Mouse (Mus musculus) heart, embryonic 11.5 days (tissue): Measurements from ENCODE around the gene Cdc37. TPM values are rescaled to one million over a fixed set of nuclear protein-coding genes. Genes with fewer than 3 reads are reported as not detected.

Source experiments
- ATAC-seq: fragments of 200-750 bp; cut with Nextera tagmentation; replicated peaks from 2 replicates; pipeline ENCODE4 v1.8.0; 2017; ENCODE audit warnings: moderate library complexity; ENCODE audit not compliant: insufficient number of reproducible peaks, low FRiP score, low TSS enrichment
- H3K27ac ChIP-seq: fragments of 300-500 bp; sonication (generic); 2 replicates; pipeline ENCODE4 v1.5.1; 2014; ENCODE audit warnings: mild to moderate bottlenecking, low read depth, low read length
- H3K27me3 ChIP-seq: fragments of 300-500 bp; sonication (generic); 2 replicates; pipeline ENCODE4 v1.6.1; 2014; ENCODE audit warnings: mild to moderate bottlenecking, low read length, mixed read lengths; ENCODE audit not compliant: control insufficient read depth, insufficient read depth
- H3K36me3 ChIP-seq: fragments of 300-500 bp; sonication (generic); 2 replicates; pipeline ENCODE4 v1.6.1; 2014; ENCODE audit warnings: mild to moderate bottlenecking, low read length, moderate library complexity, mixed read lengths; ENCODE audit not compliant: control insufficient read depth, insufficient read depth
- H3K4me1 ChIP-seq: fragments of 300-500 bp; sonication (generic); 2 replicates; pipeline ENCODE4 v1.6.1; 2014; ENCODE audit warnings: low read length; ENCODE audit not compliant: control insufficient read depth, insufficient read depth
- H3K4me2 ChIP-seq: fragments of 300-500 bp; sonication (generic); 2 replicates; pipeline ENCODE4 v1.6.1; 2014; ENCODE audit warnings: mild to moderate bottlenecking, moderate library complexity
- H3K4me3 ChIP-seq: fragments of 300-500 bp; sonication (generic); 2 replicates; pipeline ENCODE4 v1.5.1; 2014; ENCODE audit warnings: low read depth, low read length
- H3K9ac ChIP-seq: fragments of 300-500 bp; sonication (generic); 2 replicates; pipeline ENCODE4 v1.6.1; 2014; ENCODE audit warnings: mild to moderate bottlenecking, low read depth, low read length, moderate library complexity
- H3K9me3 ChIP-seq: fragments of 300-500 bp; sonication (generic); replicated peaks from 2 replicates; pipeline ENCODE4 v1.6.1; 2016; ENCODE audit warnings: low read length; ENCODE audit not compliant: control insufficient read depth
- WGBS: fragments of 180-500 bp; shearing (Covaris S2); extraction: QIAGEN DNeasy Blood & Tissue Kit; methylation state at CpG from one replicate; pipeline ENCODE4 v1.1.7; 2014; ENCODE audit not compliant: insufficient replicate concordance; 5-methylcytosine and 5-hydroxymethylcytosine counted together
- polyA plus RNA-seq: library from polyadenylated mRNA; unstranded; fragments of >200 nt; fragmentation: Nextera tagmentation; extraction: Ambion mirVana; gene quantifications from 2 replicates; pipeline ENCODE4 v1.2.1, GENCODE M21; 2014

Cdc37 gene
- polyA plus RNA-seq, 1 experiment from 2014 or later = 254 TPM

DNA sequence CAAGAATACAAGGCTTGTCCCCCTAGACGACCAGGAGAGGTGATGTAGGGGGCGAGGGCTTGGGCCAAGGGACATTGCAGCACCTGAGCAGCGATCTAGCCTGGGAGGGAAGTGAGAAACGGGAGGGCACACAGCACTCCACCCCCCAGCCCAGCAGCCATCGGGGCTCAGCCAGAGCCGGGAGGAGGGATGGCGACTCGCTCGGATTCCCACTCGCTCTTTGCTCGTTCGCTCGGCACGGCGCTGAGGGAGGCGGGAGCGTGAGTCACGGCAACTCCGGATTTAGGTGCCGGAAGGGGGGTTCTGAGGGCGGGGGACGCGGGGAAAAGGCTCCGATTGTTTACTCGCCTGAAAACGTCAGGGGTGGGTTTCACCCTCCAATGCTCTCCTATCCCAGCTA is 14.3 kb upstream of the Cdc37 start:
- WGBS = 0% methylated on average over 26 of the region's 26 CpGs

DNA sequence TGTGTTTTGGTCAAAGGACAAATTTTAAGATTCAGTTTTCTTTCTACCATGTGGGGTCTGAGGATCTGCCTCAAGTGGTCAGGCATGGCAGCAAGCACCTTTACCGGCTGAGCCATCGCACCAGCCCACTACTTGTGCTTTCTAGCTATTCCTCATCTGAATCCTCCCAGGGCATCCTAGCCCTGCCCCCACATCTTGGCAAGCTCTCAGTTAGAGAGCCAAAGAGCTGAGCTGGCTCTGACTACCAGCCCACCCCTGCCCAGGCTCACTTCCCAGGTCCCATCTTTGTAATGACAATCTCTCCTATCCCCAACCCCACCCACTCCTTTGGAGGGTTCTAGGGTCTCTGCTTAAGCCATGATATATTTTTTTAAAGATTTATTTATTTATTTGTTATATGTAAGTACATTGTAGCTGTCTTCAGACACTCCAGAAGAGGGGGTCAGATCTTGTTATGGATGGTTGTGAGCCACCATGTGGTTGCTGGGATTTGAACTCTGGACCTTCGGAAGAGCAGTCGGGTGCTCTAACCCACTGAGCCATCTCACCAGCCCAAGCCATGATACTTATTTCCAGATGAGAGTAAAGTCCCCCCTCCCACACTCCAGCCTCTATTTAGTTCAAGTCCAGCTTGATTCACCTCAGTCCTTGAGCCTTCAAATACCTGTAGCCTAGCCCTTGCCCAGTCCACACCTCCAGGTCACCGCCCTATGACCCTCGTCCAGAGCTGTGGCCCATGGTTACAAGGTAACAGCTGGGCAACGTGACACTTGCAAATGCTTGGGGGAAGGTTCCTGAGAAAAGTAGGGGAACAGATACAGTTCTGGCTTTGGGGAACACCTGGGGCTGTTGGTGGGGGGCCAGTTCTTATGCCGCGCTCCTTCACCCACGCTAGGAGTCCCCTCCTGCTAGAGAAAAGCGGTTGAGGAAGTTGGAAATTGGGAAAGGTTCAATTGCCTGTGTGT is 13.6 kb upstream of the Cdc37 start:
- H3K9me3 ChIP-seq = no peaks in the 10 kb centered on the region
- H3K36me3 ChIP-seq = no peaks in the 10 kb centered on the region
- 31% methylated on average over 11 of the region's 11 CpGs for WGBS
- peaks cover 40% of the 10 kb centered on the region for H3K4me1 ChIP-seq
- peaks cover 38% of the 10 kb centered on the region for H3K27me3 ChIP-seq
- no peak overlapping the region; the same call in 1 of the 2 replicates for H3K4me3 ChIP-seq
- no peak overlapping the region for H3K27ac ChIP-seq
- ATAC-seq = no peak
- H3K4me2 ChIP-seq = peak overlapping the region; percentile 97
- H3K9ac ChIP-seq = no peak overlapping the region

More for the DNA sequence above, 14.3 kb upstream of the Cdc37 start:
- H3K36me3 ChIP-seq = no peaks in the 10 kb centered on the region
- no peak for ATAC-seq
- no peak overlapping the region for H3K27ac ChIP-seq
- peak overlapping the region; percentile 97 for H3K4me2 ChIP-seq
- peaks cover 38% of the 10 kb centered on the region for H3K27me3 ChIP-seq
- H3K4me1 ChIP-seq = peaks cover 42% of the 10 kb centered on the region
- H3K9me3 ChIP-seq = no peaks in the 10 kb centered on the region
- H3K9ac ChIP-seq = no peak overlapping the region
- peak overlapping the region; percentile 26 for H3K4me3 ChIP-seq

DNA sequence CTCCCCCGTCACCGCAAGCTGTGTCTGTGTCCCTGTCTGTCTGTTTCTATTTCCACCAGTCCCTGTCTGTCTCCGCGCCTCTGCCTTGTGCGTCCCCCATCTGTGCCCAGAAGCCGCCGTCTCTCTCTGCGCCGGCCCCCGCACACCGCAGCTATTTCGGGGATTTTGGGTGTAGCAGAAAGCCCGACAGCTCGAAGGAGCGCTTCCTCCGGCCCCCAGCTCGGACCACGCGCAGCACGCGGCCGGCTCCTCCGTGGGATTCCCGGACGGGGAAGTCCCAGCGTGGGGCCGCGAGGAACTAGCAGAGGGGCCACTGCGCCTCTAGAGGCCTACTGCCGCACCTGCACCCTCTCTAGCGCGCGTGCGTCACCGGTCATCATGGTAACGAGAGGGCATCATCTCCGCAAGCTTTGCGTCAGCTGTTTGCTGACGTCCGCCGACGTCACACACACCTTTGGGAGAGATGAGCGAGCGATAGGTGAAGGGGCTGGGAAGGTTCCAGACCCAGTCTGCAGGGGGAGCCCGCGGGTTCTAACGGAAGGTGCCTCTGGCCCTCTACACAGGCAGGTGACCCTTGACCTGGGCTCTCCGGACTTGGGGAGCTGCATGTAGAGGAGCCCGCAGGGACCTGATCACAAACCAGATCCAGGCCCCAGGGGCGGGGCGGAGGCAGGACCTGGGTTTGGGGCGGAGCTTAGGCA is 11.6 kb upstream of the Cdc37 start:
- Histone ChIP-seq H3K9ac (peak overlapping the region; percentile 78), H3K4me3 (peak overlapping the region; percentile 56), H3K27me3 (peaks cover 36% of the 10 kb centered on the region), H3K9me3 (no peaks in the 10 kb centered on the region), H3K27ac (no peak overlapping the region), H3K36me3 (no peaks in the 10 kb centered on the region), H3K4me2 (peak overlapping the region; percentile 72), H3K4me1 (peaks cover 20% of the 10 kb centered on the region)
- WGBS = 1% methylated on average over 52 of the region's 52 CpGs
- ATAC-seq = no peak

DNA sequence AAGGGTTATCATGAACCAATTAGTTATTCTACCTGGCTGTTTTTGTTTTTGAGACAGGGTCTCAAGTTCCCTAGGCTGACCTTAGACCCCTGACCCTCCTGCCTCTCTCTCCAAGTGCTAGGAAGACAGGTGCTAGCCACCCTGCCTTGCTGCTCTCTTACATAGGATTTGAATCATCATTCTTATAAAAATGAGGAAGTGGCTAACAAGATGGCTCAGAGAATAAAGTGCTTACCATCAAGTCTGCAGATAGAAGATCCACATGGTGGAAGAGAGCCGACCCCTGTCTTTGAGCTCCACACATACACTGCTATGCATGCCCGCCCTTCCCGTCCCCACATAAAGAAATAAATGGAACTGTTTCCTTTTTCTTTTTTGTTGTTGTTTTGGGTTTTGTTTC is 5.0 kb upstream of the Cdc37 start:
- WGBS = 74% methylated on average over 3 of the region's 3 CpGs
- Histone ChIP-seq H3K36me3 (no peaks in the 10 kb centered on the region), H3K9me3 (no peaks in the 10 kb centered on the region), H3K9ac (no peak overlapping the region), H3K27me3 (no peaks in the 10 kb centered on the region), H3K4me2 (no peak overlapping the region), H3K27ac (no peak overlapping the region), H3K4me3 (no peak overlapping the region), H3K4me1 (peaks cover 10% of the 10 kb centered on the region)
- ATAC-seq = no peak

DNA sequence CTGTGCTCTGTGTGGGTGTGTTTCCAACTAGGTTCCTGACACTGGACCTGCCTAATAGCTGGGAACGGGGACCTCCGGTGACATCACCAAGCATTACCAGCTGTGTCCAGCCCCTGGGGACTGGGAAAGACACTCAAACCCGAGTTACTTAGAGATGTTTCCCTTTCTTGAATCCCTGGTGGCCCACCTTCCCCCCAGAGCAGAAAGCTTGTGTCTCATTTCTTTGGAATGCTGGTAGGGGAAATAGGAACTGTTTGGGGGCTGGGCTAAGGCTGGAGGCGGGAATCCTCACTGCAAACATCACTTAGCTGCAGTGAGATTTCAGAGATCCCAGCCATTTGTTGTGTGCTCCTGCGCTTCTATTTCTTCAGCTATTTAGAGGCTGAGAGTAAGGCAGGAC is 4.1 kb upstream of the Cdc37 start:
- Histone ChIP-seq H3K9ac (peak overlapping the region; percentile 56), H3K9me3 (no peaks in the 10 kb centered on the region), H3K4me1 (peaks cover 13% of the 10 kb centered on the region), H3K36me3 (no peaks in the 10 kb centered on the region), H3K27ac (no peak overlapping the region), H3K4me2 (peak overlapping the region; percentile 68), H3K4me3 (peak overlapping the region; percentile 42), H3K27me3 (no peaks in the 10 kb centered on the region)
- WGBS = 7% methylated on average over 5 of the region's 5 CpGs
- no peak for ATAC-seq

DNA sequence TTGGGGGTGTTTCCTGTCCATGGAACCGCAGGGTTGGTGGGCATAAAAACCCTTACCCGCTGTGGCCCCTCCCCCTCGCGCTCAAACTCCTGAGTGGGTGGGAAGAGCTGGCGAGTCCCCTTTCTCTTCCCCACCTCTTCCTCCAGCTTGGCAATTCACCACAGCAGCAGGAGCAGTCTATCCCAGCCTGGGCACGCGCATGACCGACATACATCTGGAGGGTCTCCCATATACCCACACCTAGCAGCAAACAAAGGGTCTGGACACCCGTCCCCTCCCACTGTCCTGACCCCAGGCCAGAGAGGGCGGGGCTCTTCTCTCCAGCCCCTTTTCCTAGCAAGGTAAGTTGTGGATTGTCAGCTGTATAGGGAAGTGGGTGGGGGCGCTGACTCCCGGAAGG is 3.5 kb upstream of the Cdc37 start:
- no peaks in the 10 kb centered on the region for H3K27me3 ChIP-seq
- 3% methylated on average over 12 of the region's 12 CpGs for WGBS
- ATAC-seq = peak; percentile 39

DNA sequence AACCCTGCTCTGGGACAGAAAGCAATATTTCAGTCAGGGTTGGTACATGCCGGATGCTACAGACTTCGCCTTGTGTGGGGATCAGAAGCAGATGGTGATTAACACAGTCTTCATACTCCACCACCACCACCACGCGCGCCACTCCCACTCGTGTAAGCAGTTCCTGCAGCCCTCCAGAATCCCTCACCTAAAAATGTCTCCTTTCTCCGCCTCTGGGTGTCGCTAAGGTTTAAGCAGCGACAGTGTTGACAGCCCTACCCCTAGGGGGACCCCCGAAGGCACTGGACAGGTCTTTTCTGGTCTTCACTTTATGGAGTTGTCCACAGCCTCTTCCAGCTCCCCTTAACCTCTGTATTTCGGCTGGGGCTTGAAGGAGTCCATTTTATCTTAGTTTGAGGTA is 2.9 kb upstream of the Cdc37 start:
- Histone ChIP-seq H3K27me3 (no peaks in the 10 kb centered on the region), H3K27ac (peak overlapping the region; percentile 51)
- 2% methylated on average over 11 of the region's 11 CpGs for WGBS

More for the DNA sequence above, 3.5 kb upstream of the Cdc37 start:
- Histone ChIP-seq H3K4me2 (peak overlapping the region; percentile 68), H3K9me3 (no peaks in the 10 kb centered on the region), H3K9ac (peak overlapping the region; percentile 56), H3K36me3 (no peaks in the 10 kb centered on the region), H3K4me1 (peaks cover 18% of the 10 kb centered on the region), H3K4me3 (peak overlapping the region; percentile 42), H3K27ac (peak overlapping the region; percentile 51)

DNA sequence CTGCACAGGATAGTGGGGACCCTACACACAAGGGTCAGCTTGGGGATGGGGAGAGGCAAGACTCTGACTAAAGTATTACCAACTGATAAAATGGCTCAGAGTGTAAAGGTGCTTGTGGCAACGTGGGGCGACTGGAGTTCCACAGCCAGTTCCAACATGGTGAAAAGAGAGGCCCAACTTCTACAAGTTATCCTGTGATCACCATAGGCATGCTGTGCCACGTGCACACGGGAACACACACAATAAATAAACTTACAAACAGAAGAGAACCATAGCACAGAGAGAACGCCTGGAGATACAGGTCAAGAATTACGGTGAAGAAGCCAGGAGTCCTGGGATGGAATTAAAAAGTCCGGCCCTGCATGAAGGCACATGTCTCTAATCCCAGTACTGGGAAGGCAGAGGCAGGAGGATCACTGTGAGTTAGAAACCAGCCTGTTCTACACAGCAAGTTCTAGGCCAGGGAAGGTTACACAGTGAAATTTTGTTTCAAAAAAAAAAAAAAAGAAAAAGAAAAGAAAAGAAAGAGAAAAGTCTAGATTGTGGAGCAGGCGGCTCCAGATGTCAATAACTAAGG is 617 bp downstream of the Cdc37 start:
- H3K27me3 ChIP-seq = no peaks in the 10 kb centered on the region
- H3K4me1 ChIP-seq = peaks cover 43% of the 10 kb centered on the region
- H3K4me3 ChIP-seq = peak overlapping the region; percentile 73
- peak overlapping the region; percentile 92 for H3K4me2 ChIP-seq
- 0 out of 2 replicates have a peak, but pooled peaks cover 2% of the 10 kb centered on the region for H3K36me3 ChIP-seq
- no peak for ATAC-seq
- 6% methylated on average over 8 of the region's 8 CpGs for WGBS
- no peaks in the 10 kb centered on the region for H3K9me3 ChIP-seq
- peak overlapping the region; percentile 82 for H3K9ac ChIP-seq
- peak overlapping the region; percentile 62; the same call in 1 of the 2 replicates for H3K27ac ChIP-seq

More for the DNA sequence above, 2.9 kb upstream of the Cdc37 start:
- 0 out of 2 replicates have a peak, but pooled peaks have one; percentile 17 for ATAC-seq
- Histone ChIP-seq H3K9ac (peak overlapping the region; percentile 56; the same call in 1 of the 2 replicates), H3K9me3 (no peaks in the 10 kb centered on the region), H3K36me3 (no peaks in the 10 kb centered on the region), H3K4me1 (peaks cover 24% of the 10 kb centered on the region), H3K4me2 (peak overlapping the region; percentile 68), H3K4me3 (peak overlapping the region; percentile 42)
